Mouse (Mus musculus): Measurements from ENCODE around the gene Plekhg3. TPM values are rescaled to one million over a fixed set of nuclear protein-coding genes. Genes with fewer than 3 reads are reported as not detected.
A peak's percentile ranks its signal among the peaks of the same experiment; 100 is the strongest.

Plekhg3 gene
- total RNA-seq (2021): 10 to 100 TPM; 11.1 to 13.0 TPM
- long read RNA-seq, experiment 1, partial matches to known transcripts: 0 of 2 reads
- long read RNA-seq, experiment 1, other reads (novel, unspliced or antisense): 2 of 2 reads
- long read RNA-seq, experiment 2, partial matches to known transcripts: 1 of 2 reads
- long read RNA-seq, experiment 2, other reads (novel, unspliced or antisense): 1 of 2 reads

DNA sequence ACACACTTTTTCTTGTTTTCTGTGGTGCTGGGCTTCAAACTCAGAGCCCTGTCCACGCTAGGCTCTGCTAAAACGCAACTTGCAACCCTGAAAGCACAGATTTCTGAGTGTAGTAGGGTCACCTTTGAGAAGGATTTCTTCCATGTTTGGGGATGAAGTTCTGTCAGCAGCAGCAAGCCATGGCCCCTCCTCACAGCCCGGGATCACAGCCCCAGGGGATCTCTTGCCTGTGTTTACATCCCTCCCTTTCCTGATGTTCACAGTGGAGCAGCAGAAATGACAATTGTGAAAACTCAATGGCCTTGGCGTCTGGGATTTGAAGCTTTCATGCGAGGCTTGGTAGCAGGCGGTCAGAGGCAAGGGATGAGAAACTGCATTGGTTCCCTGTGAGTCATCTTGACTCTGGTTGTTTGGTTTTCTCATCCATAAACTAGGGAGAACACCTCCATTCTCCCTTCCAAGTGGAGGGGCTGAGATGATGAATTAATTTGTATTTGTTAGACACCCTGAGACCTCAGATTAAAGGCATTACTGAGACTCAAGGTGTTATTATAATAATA is at the start of gene Plekhg3:
Gene Plekhg3, plus strand, starts transcription at position 312 of the 560 bp plus-strand sequence.
- DNase-seq: no peak

DNA sequence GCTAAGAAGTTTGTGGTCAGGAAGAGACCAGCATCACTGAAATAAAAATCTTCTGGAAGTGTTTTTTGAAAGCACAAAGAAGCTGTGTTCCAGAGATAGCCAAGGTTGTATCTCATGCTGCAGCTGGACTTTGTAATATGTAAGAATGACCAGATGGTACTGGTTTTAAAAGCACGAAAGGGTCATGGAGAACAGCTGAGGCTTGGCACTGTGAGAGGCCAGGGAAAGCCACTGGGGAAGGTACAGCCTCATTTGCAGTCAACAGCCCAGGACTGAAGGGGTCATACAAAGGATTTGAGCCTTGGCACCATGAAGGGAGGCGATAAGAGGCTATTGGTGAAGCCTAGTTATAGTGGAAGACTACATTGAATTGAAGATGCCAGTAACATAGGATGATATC is 48.2 kb upstream of the Plekhg3 start:
- DNase-seq: no peak

DNA sequence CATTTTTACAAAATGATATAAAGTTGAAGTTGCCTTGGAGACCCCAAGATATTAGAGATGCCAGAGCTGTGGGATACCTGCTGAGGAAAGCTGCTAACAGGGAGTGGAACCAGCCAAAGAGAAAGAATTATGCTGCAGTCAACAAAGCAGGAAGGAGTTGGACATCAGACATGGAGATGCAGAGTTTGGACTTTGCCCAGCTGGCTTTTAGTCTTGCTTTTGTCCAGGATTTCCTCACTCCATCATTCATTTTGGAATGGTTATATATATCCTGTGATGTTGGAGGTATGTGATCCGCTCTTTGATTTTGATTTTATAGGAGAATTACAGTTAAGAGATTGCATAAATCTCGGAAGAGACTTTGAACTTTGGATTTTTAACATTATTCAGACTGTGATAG is 47.7 kb upstream of the Plekhg3 start:
- DNase-seq: no peak

GRCm38 (mm10) chr12:76484881-76485280 is 45.8 kb upstream of the Plekhg3 start:
- DNase-seq: no peak

- DNase-seq: no peak
Measured at GRCm38 (mm10) chr12:76485381-76485780, 45.3 kb upstream of the Plekhg3 start.

GRCm38 (mm10) chr12:76486943-76487342 is 43.7 kb upstream of the Plekhg3 start:
- no peak for DNase-seq

DNA sequence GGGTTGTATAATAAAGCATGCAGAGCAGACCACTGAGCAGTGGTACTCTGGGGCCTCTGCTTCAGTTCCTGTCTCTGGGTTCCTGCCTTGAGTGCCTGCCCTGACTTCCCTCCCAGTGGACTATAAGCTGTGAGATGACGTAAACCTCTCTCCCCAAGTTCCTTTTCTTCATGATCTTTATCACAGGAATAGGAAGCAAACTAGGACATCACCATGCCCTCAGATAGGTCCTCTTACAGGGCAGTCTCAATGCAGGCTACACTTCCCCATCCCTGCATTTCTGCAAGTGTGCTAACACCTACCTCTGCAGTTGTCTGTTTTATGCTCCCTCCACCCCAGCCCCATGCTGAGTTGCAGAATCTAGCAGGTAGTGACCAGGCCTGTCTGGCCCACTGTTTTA is 39.9 kb upstream of the Plekhg3 start:
- DNase-seq: no peak

GRCm38 (mm10) chr12:76493462-76493861 is 37.2 kb upstream of the Plekhg3 start:
- peak in 1 of 2 experiments; percentile 24 for DNase-seq

- no peak for DNase-seq
Measured at GRCm38 (mm10) chr12:76495381-76495780, 35.3 kb upstream of the Plekhg3 start.

DNA sequence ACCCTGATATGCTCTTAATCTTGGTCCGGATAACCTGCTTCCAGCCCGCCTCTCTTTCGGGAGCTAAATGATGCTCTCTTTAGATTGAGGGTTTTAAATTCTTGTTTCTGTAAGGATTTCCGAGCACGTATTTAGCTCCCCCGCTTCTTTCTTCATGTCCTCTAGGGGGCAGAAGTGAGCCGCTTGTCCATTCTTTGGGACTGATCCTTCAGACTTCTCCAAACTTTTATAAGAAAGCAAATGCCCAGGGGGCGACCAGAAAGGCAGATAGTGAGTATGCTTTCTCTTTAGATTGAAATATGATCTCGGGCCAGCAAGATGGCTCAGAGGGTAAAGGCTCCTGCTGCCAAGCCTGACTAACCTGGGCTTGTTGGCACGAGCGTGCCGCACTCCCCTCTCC is 34.4 kb upstream of the Plekhg3 start:
- DNase-seq: peak; percentile 57 to 65

- DNase-seq: no peak
Measured at GRCm38 (mm10) chr12:76499276-76499675, 31.4 kb upstream of the Plekhg3 start.

DNA sequence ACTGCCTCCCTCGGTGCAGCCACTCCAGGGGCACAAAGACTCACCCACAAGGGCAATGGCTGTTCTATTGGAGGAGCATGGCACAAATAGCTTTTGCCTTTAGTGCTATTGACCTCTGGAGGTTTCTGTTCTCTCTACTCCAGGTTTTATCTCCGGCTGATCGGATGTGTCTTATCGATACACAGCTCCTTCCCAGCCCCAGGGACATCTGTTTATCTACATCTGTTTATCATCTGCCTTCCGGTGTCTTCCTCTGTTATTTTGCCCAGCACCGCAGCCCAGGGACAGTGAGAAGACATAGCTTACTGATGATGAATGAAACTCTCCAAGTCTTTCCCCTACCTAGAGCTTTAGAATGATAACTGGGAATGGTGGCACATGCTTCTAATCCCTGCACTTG is 30.6 kb upstream of the Plekhg3 start:
- DNase-seq: no peak

DNA sequence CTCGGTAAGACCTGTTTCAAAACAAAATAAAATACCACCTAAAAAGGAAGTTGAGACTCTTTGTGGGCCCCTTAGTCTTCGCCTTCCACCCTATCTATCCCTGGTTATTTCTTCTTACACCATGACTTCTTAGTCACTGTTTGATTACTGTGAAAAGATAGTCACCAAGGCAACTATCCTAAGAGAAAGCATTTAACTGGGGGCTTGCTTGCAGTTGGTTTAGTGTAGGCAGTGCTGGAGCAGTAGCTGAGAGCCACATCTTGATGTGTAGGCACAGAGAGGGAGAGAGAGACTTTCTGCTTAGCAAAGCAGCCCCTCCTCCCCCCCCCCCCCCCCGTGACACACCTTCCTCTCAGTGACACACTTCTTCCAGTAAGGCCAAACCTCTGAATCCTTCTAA is 29.8 kb upstream of the Plekhg3 start:
- DNase-seq: no peak

DNA sequence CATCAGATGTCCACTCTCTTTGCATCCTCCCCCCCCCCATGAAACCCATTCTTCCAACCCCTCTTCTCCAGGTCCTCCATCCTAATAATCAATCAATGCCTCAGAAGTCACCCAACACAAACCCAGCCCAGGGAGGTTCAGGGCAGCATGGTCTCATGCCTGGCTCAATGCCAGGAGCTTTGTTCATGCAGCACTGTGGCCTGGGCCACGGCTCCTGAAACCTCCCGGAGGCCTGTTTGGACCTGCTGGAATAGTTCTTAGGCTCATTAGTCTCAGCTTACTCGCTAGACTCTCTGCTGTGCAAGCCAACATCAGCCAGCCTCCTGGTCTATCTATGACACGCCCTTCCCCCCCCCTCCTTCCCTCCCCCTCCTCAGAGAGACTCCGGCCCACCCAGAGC is 27.7 kb upstream of the Plekhg3 start:
- no peak for DNase-seq

DNA sequence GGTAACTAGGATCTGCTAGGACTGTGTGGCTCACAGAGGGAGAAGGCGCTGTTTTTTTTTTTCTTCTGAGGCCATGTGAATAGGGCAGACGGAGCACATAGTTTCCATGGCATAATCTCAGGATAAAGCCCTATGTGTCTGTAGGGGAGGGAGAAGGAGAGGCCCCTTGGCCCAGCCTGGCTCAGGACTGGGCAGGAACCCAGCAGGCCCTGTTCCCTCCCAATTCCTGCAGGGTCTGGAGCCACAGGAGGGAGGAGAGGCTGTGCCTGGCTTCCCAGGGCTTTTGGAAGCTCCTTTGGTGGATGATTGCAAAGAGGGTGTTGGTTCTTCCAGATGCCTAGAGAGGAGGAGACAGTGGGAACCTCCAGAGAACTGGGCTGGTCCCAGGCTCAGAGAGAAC is 24.2 kb upstream of the Plekhg3 start:
- no peak for DNase-seq

- no peak for DNase-seq
Measured at GRCm38 (mm10) chr12:76507791-76508190, 22.9 kb upstream of the Plekhg3 start.

DNA sequence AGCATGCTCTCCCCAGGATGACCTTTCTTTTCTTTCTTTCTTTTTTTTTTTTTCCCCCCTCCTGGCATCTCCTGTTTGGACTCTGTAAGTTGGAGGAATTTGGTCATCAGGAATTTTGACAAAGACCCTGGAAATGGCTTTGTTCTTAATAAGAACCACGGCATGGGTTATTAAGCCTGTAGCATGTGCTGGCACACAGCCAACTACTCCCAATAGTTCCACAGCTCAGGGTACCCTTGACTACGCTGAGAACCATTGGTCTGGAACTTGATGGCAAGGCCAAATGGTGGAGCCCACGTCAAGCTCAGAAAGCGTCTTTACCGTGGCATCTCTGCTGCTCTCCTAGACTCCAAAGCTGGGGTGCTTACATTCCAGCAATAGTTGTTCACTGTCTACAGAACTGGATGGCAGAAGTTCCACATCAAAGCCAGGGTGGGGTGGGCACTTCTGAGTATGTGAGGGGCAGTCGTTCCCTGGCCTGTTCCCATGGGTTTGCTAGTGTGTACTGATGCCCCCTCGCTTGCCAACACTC is 21.7 kb upstream of the Plekhg3 start:
- DNase-seq: no peak

GRCm38 (mm10) chr12:76512731-76513130 is 18.0 kb upstream of the Plekhg3 start:
- peak; percentile 31 to 62 for DNase-seq

- DNase-seq: no peak
Measured at GRCm38 (mm10) chr12:76514842-76515241, 15.8 kb upstream of the Plekhg3 start.

- no peak for DNase-seq
Measured at GRCm38 (mm10) chr12:76518000-76518399, 12.7 kb upstream of the Plekhg3 start.

DNA sequence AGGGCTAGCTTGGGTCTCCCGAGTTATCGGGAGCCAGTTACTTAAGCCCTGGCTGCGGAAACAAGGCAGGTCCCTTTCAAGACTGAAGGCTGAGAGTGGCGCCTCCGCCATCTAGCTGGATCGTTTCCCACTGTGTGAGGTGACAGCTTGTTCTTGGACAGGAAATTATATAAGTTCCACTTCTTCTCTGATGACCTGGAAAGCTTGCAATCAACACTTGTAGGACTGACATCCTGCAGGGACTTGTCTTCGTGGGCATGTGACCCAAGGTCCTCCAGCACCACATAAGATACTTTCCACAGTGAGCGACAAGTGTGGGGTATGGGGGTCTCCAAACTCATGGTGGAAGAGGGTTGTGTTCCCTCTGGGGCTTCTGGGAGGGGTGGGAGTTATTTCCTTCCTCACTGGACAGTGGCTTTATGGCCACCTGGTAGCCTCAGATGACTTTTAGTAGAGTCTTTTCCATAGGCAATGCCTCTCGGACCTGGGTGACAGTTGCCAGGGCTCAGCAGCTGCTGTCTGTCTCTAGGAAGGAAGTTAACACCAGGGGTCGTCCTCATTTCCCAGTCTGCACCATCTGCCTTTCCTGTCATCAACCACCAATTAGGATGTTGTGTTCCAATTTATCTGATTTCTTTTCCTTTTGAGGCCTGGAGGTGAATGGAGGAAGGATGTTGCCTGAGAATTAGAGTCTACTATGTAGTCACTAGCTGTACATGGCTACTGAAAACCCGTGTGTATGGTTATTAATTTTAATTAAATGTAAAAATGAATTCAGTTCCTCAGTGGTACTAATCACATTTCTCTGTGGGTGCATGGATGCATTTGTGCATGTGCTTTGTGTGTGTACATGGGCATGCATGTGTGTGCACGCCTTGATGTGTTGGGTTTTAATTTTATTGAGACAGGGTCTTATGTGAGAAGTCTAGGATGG is 11.5 kb upstream of the Plekhg3 start:
- DNase-seq: peak; percentile 19 to 46

DNA sequence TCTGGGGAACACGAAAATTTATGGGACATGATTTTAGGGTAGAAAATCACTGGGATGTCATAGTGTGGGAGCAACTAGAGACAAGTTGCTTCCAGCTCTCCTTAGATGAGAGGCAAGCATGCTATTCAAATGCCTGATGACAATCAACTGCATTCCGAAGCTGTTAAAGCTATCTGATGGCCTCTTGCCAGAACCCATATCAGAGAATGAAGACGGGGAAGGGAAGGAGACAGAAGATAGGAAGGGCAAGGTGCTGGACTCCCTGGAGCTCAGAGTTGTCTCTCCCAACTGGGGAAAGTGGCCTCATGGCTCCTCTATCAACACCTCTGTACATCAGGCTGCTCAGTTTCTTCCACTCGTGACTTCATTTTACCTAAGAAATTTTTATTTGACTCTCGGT is 7.0 kb upstream of the Plekhg3 start:
- no peak for DNase-seq

GRCm38 (mm10) chr12:76524915-76525314 is 5.8 kb upstream of the Plekhg3 start:
- DNase-seq: no peak
